Mouse (Mus musculus) spleen, embryonic (tissue): ENCODE data around the gene Tgfa.

ENCODE experiments used
- CTCF ChIA-PET: fragments of 350-600 bp; sonication (Branson Sonifier 250); formaldehyde crosslinking; loops from one replicate; lab custom pipeline; 2022; lab: Charles Lee

Tgfa gene

GRCm38 (mm10) chr6:86186106-86186955 is 8.7 kb upstream of the Tgfa start:
- CTCF ChIA-PET = no interaction called here

- CTCF ChIA-PET = no interaction called here
Observed at GRCm38 (mm10) chr6:86188741-86189480, 6.1 kb upstream of the Tgfa start.

- CTCF ChIA-PET = no interaction called here
Observed at GRCm38 (mm10) chr6:86190622-86191021, 4.4 kb upstream of the Tgfa start.

- CTCF ChIA-PET = no interaction called here
Observed at GRCm38 (mm10) chr6:86192978-86193377, 2.0 kb upstream of the Tgfa start.

- CTCF ChIA-PET = no interaction called here
Observed at GRCm38 (mm10) chr6:86193879-86194278, 1.1 kb upstream of the Tgfa start.

- CTCF ChIA-PET = no interaction called here
Observed at GRCm38 (mm10) chr6:86196034-86196433, 1.0 kb downstream of the Tgfa start.

GRCm38 (mm10) chr6:86197150-86197862 is 2.3 kb downstream of the Tgfa start:
- CTCF ChIA-PET = no interaction called here

GRCm38 (mm10) chr6:86200934-86201333 is 5.9 kb downstream of the Tgfa start:
- CTCF ChIA-PET = no interaction called here

GRCm38 (mm10) chr6:86203101-86203500 is 8.1 kb downstream of the Tgfa start:
- CTCF ChIA-PET = no interaction called here

- CTCF ChIA-PET = no interaction called here
Observed at GRCm38 (mm10) chr6:86206014-86206413, 11.0 kb downstream of the Tgfa start.

- CTCF ChIA-PET = no interaction called here
Observed at GRCm38 (mm10) chr6:86206985-86207384, 12.0 kb downstream of the Tgfa start.

GRCm38 (mm10) chr6:86209133-86210016 is 14.4 kb downstream of the Tgfa start:
- CTCF ChIA-PET = interaction anchor here (0.6 to 0.7 kb wide), 2 partner anchors 27 to 81 kb away, joined by 3 read pairs; no protein-coding TSS in a partner anchor

GRCm38 (mm10) chr6:86210017-86210408 is 15.0 kb downstream of the Tgfa start:
- CTCF ChIA-PET = interaction anchor here (0.6 to 0.7 kb wide), 2 partner anchors 27 to 81 kb away, joined by 3 read pairs; no protein-coding TSS in a partner anchor

- CTCF ChIA-PET = no interaction called here
Observed at GRCm38 (mm10) chr6:86210619-86211018, 15.6 kb downstream of the Tgfa start.

- CTCF ChIA-PET = no interaction called here
Observed at GRCm38 (mm10) chr6:86211081-86211763, 16.2 kb downstream of the Tgfa start.

- CTCF ChIA-PET = no interaction called here
Observed at GRCm38 (mm10) chr6:86212871-86213640, 18.0 kb downstream of the Tgfa start.

GRCm38 (mm10) chr6:86218066-86218465 is 23.0 kb downstream of the Tgfa start:
- CTCF ChIA-PET = no interaction called here

GRCm38 (mm10) chr6:86218739-86219138 is 23.7 kb downstream of the Tgfa start:
- CTCF ChIA-PET = no interaction called here

GRCm38 (mm10) chr6:86219494-86219893 is 24.5 kb downstream of the Tgfa start:
- CTCF ChIA-PET = no interaction called here

GRCm38 (mm10) chr6:86220171-86220570 is 25.1 kb downstream of the Tgfa start:
- CTCF ChIA-PET = no interaction called here
